Mouse (Mus musculus) MEL (cell line): Measurements from ENCODE around the gene Cct2. TPM values are rescaled to one million over a fixed set of nuclear protein-coding genes. Genes with fewer than 3 reads are reported as not detected.

Experiments
- DNase-seq: peaks from one replicate; pipeline ENCODE4 v3.0.0; 2011; ENCODE audit warnings: low read depth, low spot score
- H3K27ac ChIP-seq: 2 replicates; pipeline ENCODE4 v1.5.1; 2012; ENCODE audit warnings: low read depth, mild to moderate bottlenecking, control low read depth, low read length, moderate library complexity; ENCODE audit not compliant: control insufficient read depth
- H3K27me3 ChIP-seq, 2 experiments: fragments of 150-350 bp in 1 of 2; sonication (generic) in 1 of 2; 2 replicates each; pipeline ENCODE4 v1.6.1; 2012; ENCODE audit warnings: low read length in 2 of 2, mild to moderate bottlenecking in 2 of 2, improper control_type of control experiment in 1 of 2, moderate library complexity in 1 of 2; ENCODE audit not compliant: insufficient read depth in 2 of 2, control insufficient read depth in 1 of 2
- H3K36me3 ChIP-seq, 2 experiments: 2 replicates each; pipeline ENCODE4 v1.6.1; 2012 to 2014; ENCODE audit warnings: low read length in 2 of 2, improper control_type of control experiment in 1 of 2, inconsistent platforms in 1 of 2, mild to moderate bottlenecking in 1 of 2; ENCODE audit not compliant: insufficient read depth in 2 of 2, control insufficient read depth in 1 of 2
- H3K4me1 ChIP-seq, 2 experiments: fragments of 150-350 bp in 1 of 2; sonication (generic) in 1 of 2; 2 replicates each; pipeline ENCODE4 v1.6.1; 2012; ENCODE audit warnings: low read length in 2 of 2, improper control_type of control experiment in 1 of 2, mild to moderate bottlenecking in 1 of 2; ENCODE audit not compliant: insufficient read depth in 2 of 2, control insufficient read depth in 1 of 2
- H3K4me3 ChIP-seq, 2 experiments: fragments of 150-350 bp in 1 of 2; sonication (generic) in 1 of 2; 2 replicates each; pipeline ENCODE4 v1.5.1; 2012; ENCODE audit warnings: low read depth in 2 of 2, low read length in 2 of 2, mild to moderate bottlenecking in 2 of 2, moderate library complexity in 2 of 2, control low read depth in 1 of 2, improper control_type of control experiment in 1 of 2; ENCODE audit not compliant: control insufficient read depth in 1 of 2, insufficient read depth in 1 of 2
- H3K79me2 ChIP-seq: 2 replicates; pipeline ENCODE4 v1.6.1; 2012; ENCODE audit warnings: mild to moderate bottlenecking, low read length, moderate library complexity; ENCODE audit not compliant: control insufficient read depth, poor library complexity, insufficient read depth
- H3K9ac ChIP-seq: 2 replicates; pipeline ENCODE4 v1.6.1; 2012; ENCODE audit warnings: low read depth, mild to moderate bottlenecking, control low read depth, low read length, moderate library complexity; ENCODE audit not compliant: control insufficient read depth, poor library complexity, severe bottlenecking
- H3K9me3 ChIP-seq: fragments of 150-350 bp; sonication (generic); replicated peaks from 2 replicates; pipeline ENCODE4 v1.6.1; 2012; ENCODE audit warnings: mild to moderate bottlenecking, low read length, improper control_type of control experiment, moderate library complexity; ENCODE audit not compliant: insufficient read depth
- BHLHE40 ChIP-seq: IDR thresholded peaks from 2 replicates; pipeline ENCODE4 v1.6.1; 2012; ENCODE audit warnings: low read depth, mild to moderate bottlenecking, inconsistent platforms, low read length, improper control_type of control experiment, borderline replicate concordance
- CHD1 ChIP-seq: IDR thresholded peaks from 2 replicates; pipeline ENCODE4 v1.6.1; 2012; ENCODE audit warnings: low read depth, mild to moderate bottlenecking, inconsistent platforms, low read length, improper control_type of control experiment
- ELF1 ChIP-seq: IDR thresholded peaks from 2 replicates; pipeline ENCODE4 v1.6.1; 2014; ENCODE audit warnings: low read depth, mild to moderate bottlenecking, inconsistent platforms, low read length, improper control_type of control experiment, moderate library complexity
- EP300 ChIP-seq, 2 experiments: IDR thresholded peaks; 2 replicates each; pipeline ENCODE4 v1.6.1; 2011; ENCODE audit warnings: improper control_type of control experiment in 2 of 2, low read length in 2 of 2, low read depth in 1 of 2, mild to moderate bottlenecking in 1 of 2
- ETS1 ChIP-seq: IDR thresholded peaks from 2 replicates; pipeline ENCODE4 v1.6.1; 2012; ENCODE audit warnings: low read depth, mild to moderate bottlenecking, inconsistent platforms, low read length, improper control_type of control experiment, moderate library complexity
- HCFC1 ChIP-seq: IDR thresholded peaks from 2 replicates; pipeline ENCODE4 v1.6.1; 2012; ENCODE audit warnings: low read depth, mild to moderate bottlenecking, inconsistent platforms, low read length, improper control_type of control experiment, moderate library complexity
- MAFK ChIP-seq: IDR thresholded peaks from 2 replicates; pipeline ENCODE4 v1.6.1; 2011; ENCODE audit warnings: low read depth, mild to moderate bottlenecking, low read length, improper control_type of control experiment, borderline replicate concordance
- POLR2A ChIP-seq, 2 experiments: IDR thresholded peaks; 2 replicates each; pipeline ENCODE4 v1.6.1; 2011 to 2012; ENCODE audit warnings: low read length in 2 of 2, mild to moderate bottlenecking in 2 of 2, control low read depth in 1 of 2, improper control_type of control experiment in 1 of 2, low read depth in 1 of 2, moderate library complexity in 1 of 2; ENCODE audit not compliant: control insufficient read depth in 1 of 2, insufficient read depth in 1 of 2, poor library complexity in 1 of 2
- SMC3 ChIP-seq: IDR thresholded peaks from 2 replicates; pipeline ENCODE4 v1.6.1; 2011; ENCODE audit warnings: low read depth, low read length, improper control_type of control experiment
- TAL1 ChIP-seq: IDR thresholded peaks from 2 replicates; pipeline ENCODE4 v1.6.1; 2012; ENCODE audit warnings: mild to moderate bottlenecking, inconsistent platforms, low read length, moderate library complexity, mixed read lengths
- UBTF ChIP-seq: IDR thresholded peaks from 2 replicates; pipeline ENCODE4 v1.6.1; 2012; ENCODE audit warnings: low read depth, mild to moderate bottlenecking, inconsistent platforms, low read length, improper control_type of control experiment, moderate library complexity, borderline replicate concordance; ENCODE audit not compliant: insufficient read depth
- USF1 ChIP-seq: IDR thresholded peaks from 2 replicates; pipeline ENCODE4 v1.6.1; 2014; ENCODE audit warnings: low read depth, mild to moderate bottlenecking, inconsistent platforms, low read length, improper control_type of control experiment, moderate library complexity
- USF2 ChIP-seq, 2 experiments: IDR thresholded peaks; 2 replicates each; pipeline ENCODE4 v1.6.1; 2011 to 2012; ENCODE audit warnings: improper control_type of control experiment in 2 of 2, low read length in 2 of 2, borderline replicate concordance in 1 of 2, inconsistent platforms in 1 of 2, low read depth in 1 of 2, mild to moderate bottlenecking in 1 of 2; ENCODE audit not compliant: insufficient read depth in 1 of 2
- ZMIZ1 ChIP-seq: IDR thresholded peaks from 2 replicates; pipeline ENCODE4 v1.6.1; 2012; ENCODE audit warnings: low read depth, mild to moderate bottlenecking, inconsistent platforms, low read length, improper control_type of control experiment, moderate library complexity
- polyA plus RNA-seq, 2 experiments: library from polyadenylated mRNA; stranded (reverse) in 1 of 2; unstranded in 1 of 2; fragments of >175 nt in 1 of 2; fragments of >200 nt in 1 of 2; gene quantifications; 2 replicates each; pipeline versions ENCODE4 v1.2.1 to v1.2.4; 2012; ENCODE audit warnings: low replicate concordance in 2 of 2, low read depth in 1 of 2; ENCODE audit not compliant: insufficient read length in 2 of 2, insufficient read depth in 1 of 2, missing spikeins in 1 of 2
- total RNA-seq: library from RNA; depleted of rRNA; stranded (reverse); fragments of 300-350 nt; gene quantifications from 2 replicates; pipeline ENCODE4 v1.2.3, GENCODE M21; 2012

The Cct2 gene
- total and polyA plus RNA-seq, 3 experiments = 543 to 879 TPM; not detected in 1

GRCm38 (mm10) chr10:117011047-117011446 is 52.6 kb downstream of the Cct2 start:
- TF ChIP-seq SMC3 = no peak
- no peak for TF ChIP-seq MAFK
- no peak for TF ChIP-seq EP300 (IDR thresholded peaks at IDR 0.05; ENCODE audit: low read depth in 1 of 2, low read length in 2 of 2)
- no peak for TF ChIP-seq USF1
- TF ChIP-seq USF2 (IDR thresholded peaks at IDR 0.05; ENCODE audit: borderline replicate concordance in 1 of 2, insufficient read depth in 1 of 2, low read depth in 1 of 2, low read length in 2 of 2) = no peak
- TF ChIP-seq CHD1 = no peak
- Histone ChIP-seq H3K4me1 (no peaks in the 10 kb centered on the region), H3K27ac (no peak overlapping the region), H3K79me2 (no peaks in the 10 kb centered on the region), H3K9me3 (no peaks in the 10 kb centered on the region), H3K9ac (no peak overlapping the region), H3K36me3 (no peaks in the 10 kb centered on the region), H3K27me3 (no peaks in the 10 kb centered on the region; a peak in 1 of 4 replicates), H3K4me3 (no peak overlapping the region)
- DNase-seq = no peak

GRCm38 (mm10) chr10:117009691-117010090 is 53.9 kb downstream of the Cct2 start:
- Histone ChIP-seq H3K27ac (no peak overlapping the region), H3K9me3 (no peaks in the 10 kb centered on the region), H3K27me3 (no peaks in the 10 kb centered on the region; a peak in 1 of 4 replicates), H3K4me1 (no peaks in the 10 kb centered on the region), H3K36me3 (no peaks in the 10 kb centered on the region), H3K4me3 (no peak overlapping the region), H3K79me2 (no peaks in the 10 kb centered on the region), H3K9ac (no peak overlapping the region)
- no peak for DNase-seq
- TF ChIP-seq BHLHE40 (no peak), ETS1 (no peak), UBTF (no peak), ZMIZ1 (no peak), CHD1 (no peak), TAL1 (no peak), ELF1 (no peak), HCFC1 (no peak), SMC3 (no peak), POLR2A (IDR thresholded peaks at IDR 0.05; ENCODE audit: control insufficient read depth in 1 of 2, insufficient read depth in 1 of 2, low read depth in 1 of 2, low read length in 2 of 2, poor library complexity in 1 of 2) (no peak)
